Mouse (Mus musculus) layer of hippocampus, postnatal 36 days (tissue): Measurements from ENCODE around the gene Ppp3r2. TPM values are rescaled to one million over a fixed set of nuclear protein-coding genes. Genes with fewer than 3 reads are reported as not detected.
A peak's percentile ranks its signal among the peaks of the same experiment; 100 is the strongest.

ENCODE experiments used
- DNase-seq, 2 experiments: peaks; one replicate each; pipeline ENCODE4 v3.0.0; 2022
- total RNA-seq, 2 experiments: library from RNA; stranded (reverse); gene quantifications; 2 replicates each; pipeline ENCODE4 v1.2.3; 2021

Ppp3r2 gene
- total RNA-seq: under 1 TPM; 0.42 to 0.76 TPM

GRCm38 (mm10) chr4:49681812-49682211 is at the start of gene Ppp3r2:
Gene Ppp3r2 (minus strand): TSS chr4:49682024.
- DNase-seq: no peak

- DNase-seq: no peak
Measured at GRCm38 (mm10) chr4:49729326-49729725, 47.5 kb upstream of the Ppp3r2 start.

- DNase-seq: no peak
Measured at GRCm38 (mm10) chr4:49723908-49724307, 42.1 kb upstream of the Ppp3r2 start.

GRCm38 (mm10) chr4:49691405-49692194 is 9.8 kb upstream of the Ppp3r2 start:
- no peak for DNase-seq

- peak; percentile 32 to 54 for DNase-seq
Measured at GRCm38 (mm10) chr4:49688594-49689288, 6.9 kb upstream of the Ppp3r2 start.

GRCm38 (mm10) chr4:49680171-49680875 is 1.5 kb downstream of the Ppp3r2 start:
- no peak for DNase-seq

- no peak for DNase-seq
Measured at GRCm38 (mm10) chr4:49676790-49677189, 5.0 kb downstream of the Ppp3r2 start.

- DNase-seq: no peak
Measured at GRCm38 (mm10) chr4:49676071-49676470, 5.8 kb downstream of the Ppp3r2 start.

- DNase-seq: no peak
Measured at GRCm38 (mm10) chr4:49664850-49665249, 17.0 kb downstream of the Ppp3r2 start.

GRCm38 (mm10) chr4:49662231-49662630 is 19.6 kb downstream of the Ppp3r2 start:
- DNase-seq: no peak

GRCm38 (mm10) chr4:49661664-49662063 is 20.2 kb downstream of the Ppp3r2 start:
- DNase-seq: no peak

- no peak for DNase-seq
Measured at GRCm38 (mm10) chr4:49659421-49659820, 22.4 kb downstream of the Ppp3r2 start.

- DNase-seq: no peak
Measured at GRCm38 (mm10) chr4:49639913-49640312, 41.9 kb downstream of the Ppp3r2 start.

- no peak for DNase-seq
Measured at GRCm38 (mm10) chr4:49637821-49638220, 44.0 kb downstream of the Ppp3r2 start.

- no peak for DNase-seq
Measured at GRCm38 (mm10) chr4:49632139-49632481, 49.7 kb downstream of the Ppp3r2 start.

GRCm38 (mm10) chr4:49631319-49632138 is 50.3 kb downstream of the Ppp3r2 start, which contains the start of gene Rnf20:
Gene Rnf20 (plus strand): TSS chr4:49632006.
- peak; percentile 95 to 96 for DNase-seq

- DNase-seq: no peak
Measured at GRCm38 (mm10) chr4:49628941-49629340, 52.9 kb downstream of the Ppp3r2 start.

Other genes starting within 250 kb of the Ppp3r2 start
- under 1 TPM in 1 of 2 experiments, not detected in 1; 0.28 TPM for gene Acnat1, start 208.1 kb downstream of the Ppp3r2 start, total RNA-seq
- under 1 TPM in 1 of 2 experiments, not detected in 1; 0.37 TPM for gene Baat, start 175.5 kb downstream of the Ppp3r2 start, total RNA-seq
- gene Mrpl50, start 160.9 kb downstream of the Ppp3r2 start, total RNA-seq: 10 to 100 TPM; 31.6 to 34.1 TPM
- 10 to 100 TPM; 33.6 to 36.5 TPM for gene Zfp189, start 160.8 kb downstream of the Ppp3r2 start, total RNA-seq
- 1 to 10 TPM; 1.9 to 2.1 TPM for gene Aldob, start 132.5 kb downstream of the Ppp3r2 start, total RNA-seq
- gene Tmem246, start 84.1 kb downstream of the Ppp3r2 start, total RNA-seq: 10 to 100 TPM; 66.1 to 72.4 TPM
- gene Rnf20, start 50.0 kb downstream of the Ppp3r2 start, total RNA-seq: 10 to 100 TPM; 74.1 to 88.7 TPM
- gene Grin3a, start 163.7 kb upstream of the Ppp3r2 start, total RNA-seq: 10 to 100 TPM; 33.3 to 35.4 TPM